Comparison of ENCODE assay signal across 8 mouse cellular contexts in genomic region chr13:65111961-65112360, GRCm38 (mm10). TPM values are rescaled to one million over a fixed set of nuclear protein-coding genes. Genes with fewer than 3 reads are reported as not detected.
DNase-seq lines count a peak whose midpoint lies in the region; ATAC-seq lines count a peak whose summit lies in the region.

No protein-coding gene starts in this region.

- ATAC-seq in heart, embryonic 15.5 days (replicated peaks; ENCODE audit: insufficient number of reproducible peaks, insufficient read depth, low FRiP score, low read depth) = no peak
- peak; percentile 81 for ATAC-seq in megakaryocyte, adult 5-6 weeks (ENCODE audit: poor library complexity, severe bottlenecking)
- ATAC-seq in stomach, embryonic 15.5 days (ENCODE audit: insufficient read depth, low FRiP score, low read depth) = 0 out of 2 replicates have a peak, but pooled peaks have one; percentile 14

- peak overlapping the region; percentile 65 for H3K4me3 ChIP-seq in heart, embryonic 15.5 days
- H3K4me3 ChIP-seq in stomach, embryonic 15.5 days (replicated peaks) = peak overlapping the region; percentile 70

- 1% methylated on average over 5 of the region's 5 CpGs for WGBS in heart, embryonic 15.5 days
- 2% methylated on average over 5 of the region's 5 CpGs for WGBS in stomach, embryonic 15.5 days

- H3K9ac ChIP-seq in heart, embryonic 15.5 days = peak overlapping the region; percentile 74
- peak overlapping the region; percentile 83 for H3K9ac ChIP-seq in stomach, embryonic 15.5 days

- peak overlapping the region; percentile 86 for H3K27ac ChIP-seq in heart, embryonic 15.5 days
- peak overlapping the region; percentile 95 for H3K27ac ChIP-seq in stomach, embryonic 15.5 days

- H3K36me3 ChIP-seq in heart, embryonic 15.5 days = no peaks in the 10 kb centered on the region
- H3K36me3 ChIP-seq in stomach, embryonic 15.5 days = no peaks in the 10 kb centered on the region

- peak overlapping the region; percentile 73 for H3K4me2 ChIP-seq in heart, embryonic 15.5 days
- H3K4me2 ChIP-seq in stomach, embryonic 15.5 days = peak overlapping the region; percentile 62

- no peaks in the 10 kb centered on the region for H3K27me3 ChIP-seq in heart, embryonic 15.5 days
- H3K27me3 ChIP-seq in stomach, embryonic 15.5 days (replicated peaks) = no peaks in the 10 kb centered on the region

- no peaks in the 10 kb centered on the region for H3K9me3 ChIP-seq in heart, embryonic 15.5 days (replicated peaks)
- H3K9me3 ChIP-seq in stomach, embryonic 15.5 days = no peaks in the 10 kb centered on the region

- 0 out of 2 replicates have a peak, but pooled peaks cover 10% of the 10 kb centered on the region for H3K4me1 ChIP-seq in heart, embryonic 15.5 days (replicated peaks)
- H3K4me1 ChIP-seq in stomach, embryonic 15.5 days = no peaks in the 10 kb centered on the region

- DNase-seq in adrenal gland, adult 2 months = peak; percentile 30
- DNase-seq in adrenal gland, postnatal 10 days = no peak
- peak; percentile 20 for DNase-seq in embryo, embryonic 11 days
- peak; percentile 27 for DNase-seq in kidney, postnatal 14 days
- no peak for DNase-seq in urinary bladder, postnatal 36 days (ENCODE audit: low spot score in 2 of 2)

RNA-seq across cellular contexts. Expression of gene Mfsd14b, which starts 0.8 kb away (rescaled TPM):
- total RNA-seq in adrenal gland, adult 2 months (2021) = 10 to 100 TPM; 40.1 to 46.3 TPM
- polyA plus RNA-seq in adrenal gland, adult 2 months (2012; rRNA removed) = 24.0 and 26.3 TPM in 2 replicates
- total RNA-seq in adrenal gland, postnatal 10 days (2021) = 10 to 100 TPM; 45.3 to 48.8 TPM
- polyA plus RNA-seq in heart, embryonic 15.5 days (2015; fragmentation: Nextera tagmentation; extraction: Ambion mirVana) = 36.5 and 38.4 TPM in 2 replicates
- 168 and 183 TPM in 2 replicates for total RNA-seq in megakaryocyte, adult 5-6 weeks (2015)
- total RNA-seq in megakaryocyte, adult 5-6 weeks (2017) = 179 and 207 TPM in 2 replicates
- 56.9 and 59.5 TPM in 2 replicates for polyA plus RNA-seq in stomach, embryonic 15.5 days (2015; fragmentation: Nextera tagmentation; extraction: Ambion mirVana)

RNA-seq across cellular contexts. Expression of gene Olfr465-ps1, which starts 25.9 kb away (rescaled TPM):
- total RNA-seq in adrenal gland, adult 2 months (2021) = not detected
- polyA plus RNA-seq in adrenal gland, adult 2 months (2012; rRNA removed) = not detected in 2 replicates
- not detected for total RNA-seq in adrenal gland, postnatal 10 days (2021)
- polyA plus RNA-seq in heart, embryonic 15.5 days (2015; fragmentation: Nextera tagmentation; extraction: Ambion mirVana) = not detected in 2 replicates
- total RNA-seq in megakaryocyte, adult 5-6 weeks (2015) = not detected in 2 replicates
- not detected in 2 replicates for total RNA-seq in megakaryocyte, adult 5-6 weeks (2017)
- not detected in 2 replicates for polyA plus RNA-seq in stomach, embryonic 15.5 days (2015; fragmentation: Nextera tagmentation; extraction: Ambion mirVana)

RNA-seq across cellular contexts. Expression of gene Olfr466, which starts 38.1 kb away (rescaled TPM):
- total RNA-seq in adrenal gland, adult 2 months (2021) = not detected
- not detected in 2 replicates for polyA plus RNA-seq in adrenal gland, adult 2 months (2012; rRNA removed)
- not detected for total RNA-seq in adrenal gland, postnatal 10 days (2021)
- polyA plus RNA-seq in heart, embryonic 15.5 days (2015; fragmentation: Nextera tagmentation; extraction: Ambion mirVana) = not detected in 2 replicates
- total RNA-seq in megakaryocyte, adult 5-6 weeks (2015) = not detected in 2 replicates
- total RNA-seq in megakaryocyte, adult 5-6 weeks (2017) = not detected in 2 replicates
- polyA plus RNA-seq in stomach, embryonic 15.5 days (2015; fragmentation: Nextera tagmentation; extraction: Ambion mirVana) = not detected in 2 replicates

RNA-seq across cellular contexts. Expression of gene Prss47, which starts 59.4 kb away (rescaled TPM):
- not detected for total RNA-seq in adrenal gland, adult 2 months (2021)
- polyA plus RNA-seq in adrenal gland, adult 2 months (2012; rRNA removed) = not detected in 2 replicates
- not detected for total RNA-seq in adrenal gland, postnatal 10 days (2021)
- not detected in 2 replicates for polyA plus RNA-seq in heart, embryonic 15.5 days (2015; fragmentation: Nextera tagmentation; extraction: Ambion mirVana)
- 0.58 TPM in 1 of 2 replicates, not detected in the other for total RNA-seq in megakaryocyte, adult 5-6 weeks (2015)
- not detected in 2 replicates for total RNA-seq in megakaryocyte, adult 5-6 weeks (2017)
- polyA plus RNA-seq in stomach, embryonic 15.5 days (2015; fragmentation: Nextera tagmentation; extraction: Ambion mirVana) = not detected in 2 replicates

Comparison
In these comparisons a context has a peak if more than half of its experiments do, and no peak if none do; other contexts are left out.
1. DNase-seq: peak in adrenal gland, adult 2 months (single experiment), embryo, embryonic 11 days (single experiment) and kidney, postnatal 14 days (single experiment); none in adrenal gland, postnatal 10 days (single experiment) and urinary bladder, postnatal 36 days (0 of 2).